Mouse (Mus musculus): Measurements from ENCODE around the gene Slc26a3.
"Not testable (repeated sequence)": the region's sequence is repeated elsewhere in the genome, so short reads cannot be mapped to it uniquely, and the experiment has no call there.

Slc26a3 gene

GRCm38 (mm10) chr12:31437791-31438190 is 47.1 kb downstream of the Slc26a3 start:
- no peak for DNase-seq

GRCm38 (mm10) chr12:31439612-31440011 is 48.9 kb downstream of the Slc26a3 start:
- no peak for DNase-seq

- DNase-seq: no peak
Measured at GRCm38 (mm10) chr12:31444131-31444546, 53.5 kb downstream of the Slc26a3 start.

- no peak for DNase-seq
Measured at GRCm38 (mm10) chr12:31444827-31445226, 54.2 kb downstream of the Slc26a3 start.

GRCm38 (mm10) chr12:31449341-31449740 is 58.7 kb downstream of the Slc26a3 start:
- DNase-seq: no peak

DNA sequence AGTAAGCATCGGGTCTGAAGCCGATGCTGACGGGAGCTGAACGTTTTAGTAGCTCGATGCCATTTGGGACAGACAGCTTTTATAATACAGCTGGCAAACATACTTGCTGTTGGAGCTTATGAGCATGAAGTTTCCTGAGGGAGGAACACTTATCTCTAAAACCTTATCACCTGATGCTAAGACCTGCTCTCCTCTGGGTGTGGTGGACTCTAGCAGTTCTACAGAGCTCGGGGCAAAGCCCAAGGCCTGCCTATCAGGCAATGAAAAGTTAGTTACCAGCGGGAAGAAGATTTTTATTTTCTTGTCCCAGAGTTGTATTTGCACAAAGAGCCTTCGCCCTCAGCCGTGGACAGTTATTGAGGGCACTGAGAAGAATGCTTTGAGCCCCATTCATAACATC is 65.6 kb downstream of the Slc26a3 start:
- DNase-seq: no peak

DNA sequence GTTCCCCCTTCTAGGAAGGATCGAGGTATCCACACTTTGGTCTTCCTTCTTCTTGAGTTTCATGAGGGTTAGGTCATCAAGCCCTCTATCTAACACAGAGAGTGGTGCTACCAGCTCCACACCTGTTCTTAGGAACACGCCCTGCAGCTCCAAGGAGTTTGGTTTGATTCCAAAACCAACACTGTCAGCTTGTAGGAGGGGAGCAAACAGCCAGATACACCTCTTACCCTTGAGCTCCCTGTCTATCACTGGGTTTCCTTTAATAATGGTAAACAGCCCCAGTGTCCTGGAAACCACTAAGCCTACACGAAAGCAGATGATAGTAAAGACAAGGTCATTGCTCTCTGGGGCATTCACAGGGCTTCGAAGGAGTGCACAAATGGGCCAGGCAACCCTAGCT is 67.8 kb downstream of the Slc26a3 start:
- no peak for DNase-seq

GRCm38 (mm10) chr12:31460270-31460669 is 69.6 kb downstream of the Slc26a3 start:
- peak; percentile 30 to 43 for DNase-seq

DNA sequence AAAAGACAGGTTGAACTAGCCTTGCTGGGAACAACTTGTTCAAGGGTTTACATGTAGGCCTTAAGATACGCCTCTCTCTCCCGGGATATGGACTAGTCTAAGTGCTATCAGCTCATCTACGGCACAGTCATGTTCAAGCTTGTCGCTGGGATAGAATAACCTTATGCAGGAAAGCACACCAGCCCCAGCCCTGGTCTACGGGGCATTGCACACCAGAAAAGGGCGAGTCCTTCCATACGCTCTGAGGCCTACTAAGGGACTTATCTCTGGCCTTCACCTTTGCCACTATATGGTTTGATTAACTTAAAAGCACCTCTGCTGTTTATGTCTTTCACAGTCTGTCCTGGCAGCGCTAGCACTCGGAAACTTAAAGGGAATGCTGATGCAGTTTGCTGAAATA is 70.7 kb downstream of the Slc26a3 start:
- DNase-seq: no peak

DNA sequence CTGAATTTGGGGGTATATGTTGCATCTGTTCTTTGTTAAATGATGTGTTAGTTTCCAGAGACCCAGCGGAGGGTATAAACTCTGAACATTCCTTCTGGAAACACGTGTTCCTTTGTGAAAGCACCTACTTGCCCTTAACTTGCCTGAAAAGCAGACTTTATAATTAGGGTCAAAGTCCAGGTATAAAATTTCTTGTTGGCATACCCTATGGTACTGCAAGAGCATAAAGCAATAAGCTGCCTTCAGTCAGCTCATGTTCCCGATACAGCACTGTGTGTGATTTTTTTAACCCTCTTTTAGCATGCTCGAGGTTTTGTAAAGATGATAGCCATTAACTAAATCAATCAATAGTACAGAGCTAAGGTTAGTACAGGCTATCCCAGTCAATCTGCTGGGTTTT is 71.9 kb downstream of the Slc26a3 start:
- no peak for DNase-seq

DNA sequence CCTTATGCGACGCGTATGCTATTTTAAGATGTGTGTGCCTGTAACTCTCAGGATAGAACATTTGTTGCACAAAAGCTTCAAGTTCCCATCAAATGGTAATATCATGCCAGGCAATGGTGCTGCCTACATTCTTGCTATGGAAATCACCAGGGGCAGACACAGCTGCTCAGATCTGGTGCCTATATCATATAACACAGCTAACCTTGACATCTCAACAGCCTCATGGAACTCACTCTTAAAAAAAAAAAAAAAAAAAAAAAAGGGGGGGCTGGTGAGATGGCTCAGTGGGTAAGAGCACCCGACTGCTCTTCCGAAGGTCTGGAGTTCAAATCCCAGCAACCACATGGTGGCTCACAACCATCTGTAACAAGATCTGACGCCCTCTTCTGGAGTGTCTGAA is 87.5 kb downstream of the Slc26a3 start:
- not testable (repeated sequence) for DNase-seq

DNA sequence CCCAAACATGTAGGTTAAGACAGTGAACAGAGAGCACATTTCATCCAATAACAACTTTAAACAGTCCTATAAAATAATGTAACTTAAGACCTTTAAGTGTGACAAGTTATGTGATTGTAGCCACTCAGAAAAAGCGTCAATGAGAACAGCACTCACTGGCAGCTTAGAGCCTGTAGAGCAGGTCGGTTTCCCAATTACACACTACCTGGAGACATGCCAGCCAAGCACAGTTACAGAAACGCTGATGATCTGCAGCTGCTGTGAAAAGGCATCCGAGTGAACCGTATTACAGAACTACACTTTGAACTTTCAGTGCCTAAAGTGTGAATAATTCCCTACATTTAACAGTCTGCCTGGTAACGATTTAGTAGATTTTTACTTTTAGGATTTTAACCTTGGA is 95.8 kb downstream of the Slc26a3 start:
- DNase-seq: no peak

DNA sequence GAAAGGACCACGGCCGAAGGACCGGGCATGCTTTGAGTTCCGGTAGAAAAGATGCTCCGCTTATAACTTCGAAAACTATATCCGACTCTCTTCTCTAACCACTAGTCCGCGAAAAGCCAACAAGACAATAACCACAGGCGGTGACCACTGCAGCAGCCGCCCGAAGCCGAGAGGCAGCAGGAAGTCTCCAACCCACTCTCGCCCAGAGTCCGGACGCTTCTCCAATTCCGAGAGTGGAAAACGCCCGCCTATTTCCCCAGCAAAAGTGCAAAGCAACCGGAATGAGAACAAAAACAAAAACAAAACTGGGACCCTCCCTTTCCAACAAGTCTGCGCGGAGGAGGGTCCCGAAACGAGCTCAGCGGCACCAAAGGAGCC is 108.3 kb downstream of the Slc26a3 start:
- no peak for DNase-seq

GRCm38 (mm10) chr12:31499314-31500131 is 108.9 kb downstream of the Slc26a3 start, which contains the start of gene Cbll1:
Cbll1 (minus strand) TSS chr12:31499616.
- peak; percentile 97 for DNase-seq

GRCm38 (mm10) chr12:31500196-31500595 is 109.5 kb downstream of the Slc26a3 start:
- DNase-seq: peak in 1 of 2 experiments; percentile 77

DNA sequence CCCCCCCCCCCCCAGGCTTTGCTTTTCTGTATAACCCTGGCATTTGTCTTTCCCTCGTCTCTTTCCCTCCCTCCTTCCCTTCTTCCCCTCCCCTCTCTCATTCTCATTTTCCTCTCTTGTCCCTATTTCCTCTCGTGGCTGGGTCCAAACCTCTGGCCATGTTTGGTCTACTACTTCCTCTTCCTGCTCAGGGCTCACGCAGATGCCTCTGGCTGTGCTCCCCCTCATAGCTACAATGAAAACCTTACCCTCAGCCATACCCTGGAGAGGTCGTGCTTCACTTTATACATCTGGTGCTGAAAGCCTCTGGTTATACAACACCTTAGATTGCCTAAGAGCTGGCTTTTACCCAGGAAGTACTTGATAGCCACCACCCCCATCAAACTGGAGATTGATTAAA is 110.6 kb downstream of the Slc26a3 start:
- peak in 1 of 2 experiments; percentile 11 for DNase-seq

- DNase-seq: peak in 1 of 2 experiments; percentile 14
Measured at GRCm38 (mm10) chr12:31503211-31503610, 112.5 kb downstream of the Slc26a3 start.

GRCm38 (mm10) chr12:31507718-31508364 is 117.2 kb downstream of the Slc26a3 start:
- peak; percentile 20 to 32 for DNase-seq

- DNase-seq: no peak
Measured at GRCm38 (mm10) chr12:31508496-31508895, 117.8 kb downstream of the Slc26a3 start.

DNA sequence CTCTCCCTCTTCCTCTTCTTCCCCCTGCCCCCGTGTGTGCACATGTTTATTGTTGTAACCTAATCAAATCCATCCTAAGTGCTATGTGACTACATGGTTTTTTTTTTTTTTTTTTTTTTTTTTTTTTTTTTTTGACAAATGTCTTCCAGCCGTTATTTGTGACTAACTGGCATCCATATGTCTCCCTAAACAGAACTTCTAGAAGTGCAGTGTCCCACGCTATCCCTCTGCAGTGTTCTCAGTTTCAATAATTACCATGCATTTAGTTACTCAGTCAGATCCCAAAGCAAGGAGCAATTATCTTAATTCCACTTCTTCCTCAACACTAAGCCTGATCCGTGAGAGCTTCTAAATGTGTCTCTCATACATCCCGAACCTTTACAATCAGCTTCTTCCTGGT is 120.5 kb downstream of the Slc26a3 start:
- no peak for DNase-seq

DNA sequence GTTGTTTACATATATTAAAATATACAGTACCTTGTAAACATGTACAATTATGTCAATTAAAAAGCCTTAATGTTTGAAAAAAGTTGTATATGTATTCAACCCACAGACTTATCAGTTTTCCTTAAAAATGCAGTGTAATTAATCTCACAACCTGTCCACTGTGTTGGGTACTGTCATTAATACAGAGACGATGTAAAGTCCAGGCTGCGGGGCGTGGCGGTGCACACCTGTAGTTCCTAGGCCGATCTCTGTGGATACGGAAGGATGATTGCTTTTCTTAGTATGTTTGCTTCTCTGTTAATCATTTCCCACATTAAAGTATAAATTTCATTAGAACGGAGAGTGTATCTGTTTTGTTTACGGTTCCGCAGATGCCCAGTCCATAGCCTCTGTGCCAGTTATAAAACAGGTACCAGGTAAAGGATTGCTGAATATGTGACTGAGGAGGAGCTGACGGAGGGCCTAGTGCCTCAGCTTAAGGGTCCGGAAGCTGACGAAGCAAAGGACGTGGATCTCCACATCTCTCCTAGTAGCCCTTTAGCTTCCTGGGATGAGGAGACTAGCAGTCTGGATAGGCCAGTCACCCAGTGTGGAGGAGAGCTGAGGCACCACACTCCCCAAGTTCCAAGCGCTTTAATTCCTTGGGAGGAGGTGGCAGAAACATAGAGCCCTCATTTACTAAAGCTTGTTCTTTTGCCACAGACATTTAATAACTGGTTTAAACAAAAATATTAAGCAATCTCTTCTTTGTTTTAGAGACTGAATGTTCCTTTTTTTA is 122.2 kb downstream of the Slc26a3 start:
- no peak for DNase-seq

DNA sequence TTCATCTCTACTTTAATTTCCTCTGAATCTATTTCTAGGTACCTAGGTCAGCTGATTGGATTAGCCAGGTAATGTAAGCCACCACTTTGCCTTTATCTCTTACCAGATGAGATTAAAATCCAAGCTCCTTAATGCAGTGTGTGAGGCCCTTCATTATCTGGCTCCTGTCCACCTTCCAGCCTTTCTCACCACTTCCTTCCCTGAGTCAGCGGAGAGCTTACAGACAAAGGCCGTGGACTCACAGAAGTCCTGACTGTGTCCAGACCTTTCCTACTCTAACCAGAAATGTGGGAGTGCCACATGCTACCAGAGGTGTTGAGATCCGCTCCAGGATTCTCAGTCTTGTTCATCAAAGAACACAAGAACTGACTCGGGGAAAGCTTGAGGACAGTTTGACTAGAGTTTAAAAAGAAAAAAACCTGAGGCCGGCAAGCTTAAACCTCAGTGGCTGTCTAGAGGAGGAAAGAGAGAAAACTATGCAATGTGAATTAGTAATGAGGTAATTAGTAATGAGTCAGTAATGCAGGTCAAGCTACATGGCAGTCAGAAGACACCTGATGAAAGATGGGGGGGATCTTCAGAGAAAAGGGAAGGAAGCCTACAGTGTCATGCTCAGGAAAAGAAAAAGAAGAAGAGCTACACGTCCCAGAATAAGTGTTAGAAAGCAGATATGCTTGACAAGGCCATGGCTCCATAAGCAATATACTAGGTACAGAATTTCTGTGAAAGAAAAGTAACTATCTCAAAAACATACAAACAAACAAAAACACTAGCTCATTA is 123.2 kb downstream of the Slc26a3 start:
- no peak for DNase-seq

DNA sequence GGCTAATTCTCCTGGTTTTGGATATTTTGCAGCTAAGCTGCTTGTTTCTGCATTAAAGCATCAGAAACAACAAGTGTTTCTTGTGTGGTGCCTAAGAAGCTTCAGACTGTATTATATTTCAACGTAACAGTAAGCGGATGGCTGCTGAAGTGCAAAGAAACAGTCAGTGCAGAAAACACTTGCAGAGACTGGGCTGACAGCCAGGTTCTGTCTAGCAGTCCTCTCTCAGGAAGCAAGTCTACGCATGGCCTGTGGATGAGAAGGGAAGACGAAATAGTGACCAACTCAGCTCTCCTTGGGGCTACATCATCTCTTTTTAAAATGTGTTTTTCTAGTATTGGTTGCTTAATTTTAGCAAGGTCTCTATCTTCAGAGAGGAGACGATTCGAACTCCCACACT is 129.4 kb downstream of the Slc26a3 start:
- DNase-seq: no peak
